Mouse (Mus musculus) intestine, embryonic 16.5 days (tissue): ENCODE measurements around the gene Exoc2. TPM values are rescaled to one million over a fixed set of nuclear protein-coding genes. Genes with fewer than 3 reads are reported as not detected.

Experiments
- ATAC-seq: fragments of 200-750 bp; cut with Nextera tagmentation; 2 replicates; pipeline ENCODE4 v1.8.0; 2017; ENCODE audit warnings: moderate TSS enrichment, moderate library complexity
- H3K27ac ChIP-seq: fragments of 300-500 bp; sonication (generic); 2 replicates; pipeline ENCODE4 v1.5.1; 2014; ENCODE audit warnings: mild to moderate bottlenecking, low read length
- H3K27me3 ChIP-seq: fragments of 300-500 bp; sonication (generic); replicated peaks from 2 replicates; pipeline ENCODE4 v1.6.1; 2014; ENCODE audit warnings: low read length, control low read depth, mixed read lengths; ENCODE audit not compliant: control insufficient read depth, insufficient read depth
- H3K36me3 ChIP-seq: fragments of 300-500 bp; sonication (generic); 2 replicates; pipeline ENCODE4 v1.6.1; 2014; ENCODE audit warnings: low read length, control low read depth; ENCODE audit not compliant: control insufficient read depth, insufficient read depth
- H3K4me1 ChIP-seq: fragments of 300-500 bp; sonication (generic); 2 replicates; pipeline ENCODE4 v1.6.1; 2014; ENCODE audit warnings: low read length, control low read depth, mixed read lengths; ENCODE audit not compliant: control insufficient read depth, insufficient read depth
- H3K4me2 ChIP-seq: fragments of 300-500 bp; sonication (generic); 2 replicates; pipeline ENCODE4 v1.6.1; 2014; ENCODE audit warnings: low read depth, low read length, control low read depth
- H3K4me3 ChIP-seq: fragments of 300-500 bp; sonication (generic); 2 replicates; pipeline ENCODE4 v1.5.1; 2014; ENCODE audit warnings: mild to moderate bottlenecking, low read length
- H3K9ac ChIP-seq: fragments of 300-500 bp; sonication (generic); 2 replicates; pipeline ENCODE4 v1.6.1; 2014; ENCODE audit warnings: low read depth, low read length
- H3K9me3 ChIP-seq: fragments of 300-500 bp; sonication (generic); 2 replicates; pipeline ENCODE4 v1.6.1; 2016; ENCODE audit warnings: low read length, control low read depth; ENCODE audit not compliant: control insufficient read depth
- WGBS: fragments of 180-500 bp; shearing (Covaris S2); extraction: QIAGEN DNeasy Blood & Tissue Kit; methylation state at CpG from one replicate; pipeline ENCODE4 v1.1.7; 2014; 5-methylcytosine and 5-hydroxymethylcytosine counted together
- polyA plus RNA-seq: library from polyadenylated mRNA; unstranded; fragments of >200 nt; fragmentation: Nextera tagmentation; extraction: Ambion mirVana; gene quantifications from 2 replicates; pipeline ENCODE4 v1.2.1, GENCODE M21; 2015

The Exoc2 gene
- polyA plus RNA-seq, 1 experiment from 2014 or later: 22.1 TPM

GRCm38 (mm10) chr13:30786235-30787035 lies 187.5 kb downstream of the Exoc2 start:
- no peak overlapping the region for H3K4me2 ChIP-seq
- no peak for ATAC-seq
- no peaks in the 10 kb centered on the region for H3K27me3 ChIP-seq
- H3K4me3 ChIP-seq: no peak overlapping the region
- WGBS: 64% methylated on average over 5 of the region's 5 CpGs
- no peak overlapping the region for H3K9ac ChIP-seq
- no peaks in the 10 kb centered on the region for H3K4me1 ChIP-seq
- no peaks in the 10 kb centered on the region for H3K9me3 ChIP-seq
- H3K36me3 ChIP-seq: no peaks in the 10 kb centered on the region
- H3K27ac ChIP-seq: no peak overlapping the region

GRCm38 (mm10) chr13:30785423-30786040 lies 188.4 kb downstream of the Exoc2 start:
- ATAC-seq: no peak
- WGBS: 76% methylated on average over 4 of the region's 4 CpGs
- Histone ChIP-seq H3K9ac (no peak overlapping the region), H3K4me2 (no peak overlapping the region), H3K9me3 (no peaks in the 10 kb centered on the region), H3K27ac (no peak overlapping the region), H3K36me3 (no peaks in the 10 kb centered on the region), H3K4me1 (no peaks in the 10 kb centered on the region), H3K27me3 (no peaks in the 10 kb centered on the region), H3K4me3 (no peak overlapping the region)

GRCm38 (mm10) chr13:30782419-30782818 lies 191.5 kb downstream of the Exoc2 start:
- Histone ChIP-seq H3K4me3 (no peak overlapping the region), H3K27me3 (no peaks in the 10 kb centered on the region), H3K36me3 (no peaks in the 10 kb centered on the region), H3K4me1 (no peaks in the 10 kb centered on the region), H3K9me3 (no peaks in the 10 kb centered on the region), H3K9ac (no peak overlapping the region), H3K4me2 (no peak overlapping the region), H3K27ac (no peak overlapping the region)
- ATAC-seq: no peak
- WGBS: 47% methylated on average over 8 of the region's 8 CpGs

GRCm38 (mm10) chr13:30781905-30782304 lies 192.0 kb downstream of the Exoc2 start:
- WGBS: 39% methylated on average over 2 of the region's 2 CpGs
- Histone ChIP-seq H3K27ac (no peak overlapping the region), H3K9me3 (no peaks in the 10 kb centered on the region), H3K27me3 (no peaks in the 10 kb centered on the region), H3K4me2 (no peak overlapping the region), H3K4me1 (no peaks in the 10 kb centered on the region), H3K4me3 (no peak overlapping the region), H3K36me3 (no peaks in the 10 kb centered on the region), H3K9ac (no peak overlapping the region)
- no peak for ATAC-seq

- 57% methylated on average over 11 of the region's 11 CpGs for WGBS
- Histone ChIP-seq H3K27ac (no peak overlapping the region), H3K4me2 (no peak overlapping the region), H3K4me3 (no peak overlapping the region), H3K36me3 (no peaks in the 10 kb centered on the region), H3K9me3 (no peaks in the 10 kb centered on the region), H3K4me1 (no peaks in the 10 kb centered on the region), H3K27me3 (no peaks in the 10 kb centered on the region), H3K9ac (no peak overlapping the region)
- no peak for ATAC-seq
These were observed 196.2 kb downstream of the Exoc2 start for GRCm38 (mm10) chr13:30777678-30778179.

GRCm38 (mm10) chr13:30776021-30776420 lies 197.9 kb downstream of the Exoc2 start:
- Histone ChIP-seq H3K27ac (no peak overlapping the region), H3K4me3 (no peak overlapping the region), H3K36me3 (no peaks in the 10 kb centered on the region), H3K9me3 (no peaks in the 10 kb centered on the region), H3K9ac (no peak overlapping the region), H3K27me3 (no peaks in the 10 kb centered on the region), H3K4me2 (no peak overlapping the region), H3K4me1 (no peaks in the 10 kb centered on the region)
- WGBS: 84% methylated on average over 2 of the region's 2 CpGs
- ATAC-seq: no peak

GRCm38 (mm10) chr13:30767477-30768127 lies 206.3 kb downstream of the Exoc2 start:
- no peaks in the 10 kb centered on the region for H3K4me1 ChIP-seq
- no peaks in the 10 kb centered on the region for H3K36me3 ChIP-seq
- no peaks in the 10 kb centered on the region for H3K9me3 ChIP-seq
- H3K27me3 ChIP-seq: no peaks in the 10 kb centered on the region
- ATAC-seq: no peak
- H3K9ac ChIP-seq: no peak overlapping the region
- H3K4me2 ChIP-seq: no peak overlapping the region
- WGBS: 85% methylated on average over 6 of the region's 6 CpGs
- H3K27ac ChIP-seq: no peak overlapping the region
- H3K4me3 ChIP-seq: no peak overlapping the region

- Histone ChIP-seq H3K27me3 (no peaks in the 10 kb centered on the region), H3K9me3 (no peaks in the 10 kb centered on the region), H3K36me3 (no peaks in the 10 kb centered on the region), H3K27ac (no peak overlapping the region), H3K4me3 (no peak overlapping the region), H3K4me1 (no peaks in the 10 kb centered on the region), H3K9ac (no peak overlapping the region), H3K4me2 (no peak overlapping the region)
- 84% methylated on average over 5 of the region's 5 CpGs for WGBS
- ATAC-seq: no peak
These were observed 207.0 kb downstream of the Exoc2 start for GRCm38 (mm10) chr13:30766636-30767476.

- 72% methylated on average over 5 of the region's 5 CpGs for WGBS
- Histone ChIP-seq H3K27ac (no peak overlapping the region), H3K4me2 (no peak overlapping the region)
These were observed 208.0 kb downstream of the Exoc2 start for GRCm38 (mm10) chr13:30765906-30766305.

More at GRCm38 (mm10) chr13:30765906-30766305, 208.0 kb downstream of the Exoc2 start:
- Histone ChIP-seq H3K9me3 (no peaks in the 10 kb centered on the region), H3K9ac (no peak overlapping the region), H3K27me3 (no peaks in the 10 kb centered on the region), H3K4me3 (no peak overlapping the region), H3K36me3 (no peaks in the 10 kb centered on the region), H3K4me1 (no peaks in the 10 kb centered on the region)
- ATAC-seq: no peak
